Mouse (Mus musculus) 3134 (cell line): Measurements from ENCODE around the gene Ifi206.

ENCODE experiments used
- DNase-seq: peaks from one replicate; pipeline ENCODE4 v3.0.0-alpha.2; 2011; ENCODE audit warnings: low spot score; ENCODE audit not compliant: insufficient read length; ENCODE audit errors: extremely low read depth

Gene Ifi206

DNA sequence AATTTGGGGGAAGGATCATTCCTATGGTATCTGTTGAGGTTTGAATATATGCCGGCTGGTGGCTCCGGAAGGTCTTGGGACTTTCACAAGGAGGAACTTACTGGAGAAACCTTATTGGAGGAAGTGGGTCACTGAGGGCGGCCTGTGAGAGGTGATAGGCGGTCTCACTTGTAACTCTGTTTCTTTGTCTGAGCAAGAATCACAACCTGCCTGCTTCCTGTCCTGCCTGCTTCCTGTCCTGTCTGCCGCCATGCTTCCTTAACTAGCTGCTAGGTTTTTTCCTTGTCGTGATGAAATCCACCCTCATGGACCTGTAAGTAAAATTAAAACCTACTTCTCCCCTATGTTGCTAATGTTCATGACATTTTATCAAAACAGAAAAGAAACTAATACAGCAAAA lies 70.5 kb downstream of the Ifi206 start:
- peak; percentile 82 for DNase-seq

DNA sequence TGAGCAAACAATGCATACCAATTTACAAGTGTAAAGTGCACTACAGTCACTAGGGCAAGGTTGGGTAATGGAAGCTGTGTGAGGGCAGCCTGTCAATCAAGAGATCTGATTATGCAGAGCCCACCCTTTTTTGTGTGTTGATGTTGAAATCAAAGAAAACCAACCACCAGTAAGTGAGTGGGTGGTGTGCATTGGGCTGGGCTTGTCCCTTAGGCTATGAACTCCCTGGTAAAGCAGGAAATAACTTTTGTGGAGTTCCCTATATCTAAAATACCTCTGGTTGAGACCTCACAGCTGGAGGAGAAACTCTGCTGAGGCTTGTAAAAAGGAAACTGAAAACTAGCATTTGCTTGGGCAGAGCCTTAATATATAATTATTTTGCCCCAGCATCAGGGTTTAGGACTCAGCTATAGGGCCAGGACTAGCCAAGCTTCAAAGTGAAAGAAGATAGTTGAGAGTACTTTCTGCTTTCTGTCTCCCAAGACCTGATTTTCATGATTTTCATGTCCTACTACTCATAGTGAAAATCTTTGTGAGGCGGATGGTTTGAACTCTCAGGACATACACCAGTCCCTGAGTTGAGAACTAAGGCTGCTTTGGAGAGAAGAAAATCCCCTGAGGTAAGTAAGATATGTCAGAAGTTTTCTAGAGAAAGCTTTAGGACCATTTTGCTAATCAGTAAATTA lies 71.8 kb downstream of the Ifi206 start:
- no peak for DNase-seq

DNA sequence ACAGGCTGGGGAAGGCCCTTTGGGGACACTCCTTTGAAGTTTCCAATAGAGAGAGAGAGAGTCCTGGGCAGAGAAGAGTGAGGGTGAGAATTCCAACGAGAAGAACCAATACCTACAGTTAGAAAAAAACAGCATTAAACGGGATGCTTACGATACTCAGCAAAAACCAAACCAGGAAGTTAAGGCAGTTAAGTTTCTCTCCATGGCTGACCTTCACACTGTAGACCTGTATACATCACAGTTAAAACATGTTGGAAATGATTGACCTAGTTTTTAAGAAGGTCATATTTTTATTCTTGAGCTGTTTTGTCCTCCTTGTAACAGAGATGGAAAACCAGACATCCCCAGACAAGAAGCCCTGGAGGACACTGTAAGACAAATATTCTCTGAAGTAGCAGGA lies 72.3 kb downstream of the Ifi206 start:
- DNase-seq, result no peak
